Mouse (Mus musculus) myocyte (in vitro differentiated cells): ENCODE results near the gene Ppp1r16b.

Experiments used
- MYOD1 ChIP-seq, 3 experiments: IDR thresholded peaks; one replicate each; pipeline ENCODE4 v1.6.1; 2011; ENCODE audit warnings: control low read depth in 2 of 3, low read depth in 2 of 3, mild to moderate bottlenecking in 2 of 3, moderate library complexity in 1 of 3; ENCODE audit not compliant: insufficient read length in 2 of 3, control insufficient read depth in 1 of 3
- MYOG ChIP-seq, 3 experiments: IDR thresholded peaks; one replicate each; pipeline ENCODE4 v1.6.1; 2011; ENCODE audit warnings: control low read depth in 2 of 3, low read depth in 2 of 3, mild to moderate bottlenecking in 2 of 3; ENCODE audit not compliant: insufficient read length in 2 of 3, control insufficient read depth in 1 of 3, insufficient read depth in 1 of 3
- POLR2A ChIP-seq: IDR thresholded peaks from one replicate; pipeline ENCODE4 v1.6.1; 2011; ENCODE audit warnings: low read depth, mild to moderate bottlenecking, control low read depth, moderate library complexity; ENCODE audit not compliant: insufficient read length
- TCF12 ChIP-seq: IDR thresholded peaks from one replicate; pipeline ENCODE4 v1.6.1; 2011; ENCODE audit warnings: mild to moderate bottlenecking, control low read depth; ENCODE audit not compliant: poor library complexity, insufficient read depth, severe bottlenecking

DNA sequence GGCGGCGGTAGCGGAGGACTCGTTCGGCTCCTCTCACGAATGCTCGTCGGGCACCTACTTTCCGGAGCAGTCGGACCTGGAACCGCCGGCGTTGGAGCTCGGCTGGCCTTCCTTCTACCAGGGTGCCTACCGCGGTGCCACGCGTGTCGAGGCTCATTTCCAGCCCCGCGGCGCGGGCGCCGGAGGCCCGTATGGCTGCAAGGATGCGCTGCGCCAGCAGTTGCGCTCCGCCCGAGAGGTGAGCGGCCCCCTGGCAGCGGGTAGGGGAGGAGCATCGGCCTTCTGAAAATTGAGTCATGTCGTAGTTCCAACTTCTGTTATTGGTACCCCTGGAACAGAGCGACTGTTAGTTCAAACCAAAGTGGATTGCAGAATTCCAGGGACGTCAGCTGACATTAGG is 103.2 kb downstream of the Ppp1r16b start:
- TF ChIP-seq MYOD1 (IDR thresholded peaks at IDR 0.05; ENCODE audit: control insufficient read depth in 1 of 3, insufficient read length in 2 of 3, low read depth in 2 of 3) (no peak), TCF12 (no peak), POLR2A (no peak), MYOG (IDR thresholded peaks at IDR 0.05; ENCODE audit: control insufficient read depth in 1 of 3, insufficient read depth in 1 of 3, insufficient read length in 2 of 3, low read depth in 2 of 3) (no peak)
